Mouse (Mus musculus) intestine, embryonic 16.5 days (tissue): ENCODE measurements at regions not wholly inside any gene's neighbourhood (a gene's known extent, or its start where the extent isn't known, plus 50 kb on each side); places are given as distances from the start of the nearest gene placed in this dataset.
A peak's percentile ranks its signal among the peaks of the same experiment; 100 is the strongest.

Experiments
- ATAC-seq: fragments of 200-750 bp; cut with Nextera tagmentation; 2 replicates; pipeline ENCODE4 v1.8.0; 2017; ENCODE audit warnings: moderate TSS enrichment, moderate library complexity
- H3K27ac ChIP-seq: fragments of 300-500 bp; sonication (generic); 2 replicates; pipeline ENCODE4 v1.5.1; 2014; ENCODE audit warnings: mild to moderate bottlenecking, low read length
- H3K27me3 ChIP-seq: fragments of 300-500 bp; sonication (generic); replicated peaks from 2 replicates; pipeline ENCODE4 v1.6.1; 2014; ENCODE audit warnings: low read length, control low read depth, mixed read lengths; ENCODE audit not compliant: control insufficient read depth, insufficient read depth
- H3K36me3 ChIP-seq: fragments of 300-500 bp; sonication (generic); 2 replicates; pipeline ENCODE4 v1.6.1; 2014; ENCODE audit warnings: low read length, control low read depth; ENCODE audit not compliant: control insufficient read depth, insufficient read depth
- H3K4me1 ChIP-seq: fragments of 300-500 bp; sonication (generic); 2 replicates; pipeline ENCODE4 v1.6.1; 2014; ENCODE audit warnings: low read length, control low read depth, mixed read lengths; ENCODE audit not compliant: control insufficient read depth, insufficient read depth
- H3K4me2 ChIP-seq: fragments of 300-500 bp; sonication (generic); 2 replicates; pipeline ENCODE4 v1.6.1; 2014; ENCODE audit warnings: low read depth, low read length, control low read depth
- H3K4me3 ChIP-seq: fragments of 300-500 bp; sonication (generic); 2 replicates; pipeline ENCODE4 v1.5.1; 2014; ENCODE audit warnings: mild to moderate bottlenecking, low read length
- H3K9ac ChIP-seq: fragments of 300-500 bp; sonication (generic); 2 replicates; pipeline ENCODE4 v1.6.1; 2014; ENCODE audit warnings: low read depth, low read length
- H3K9me3 ChIP-seq: fragments of 300-500 bp; sonication (generic); 2 replicates; pipeline ENCODE4 v1.6.1; 2016; ENCODE audit warnings: low read length, control low read depth; ENCODE audit not compliant: control insufficient read depth
- WGBS: fragments of 180-500 bp; shearing (Covaris S2); extraction: QIAGEN DNeasy Blood & Tissue Kit; methylation state at CpG from one replicate; pipeline ENCODE4 v1.1.7; 2014; 5-methylcytosine and 5-hydroxymethylcytosine counted together

DNA sequence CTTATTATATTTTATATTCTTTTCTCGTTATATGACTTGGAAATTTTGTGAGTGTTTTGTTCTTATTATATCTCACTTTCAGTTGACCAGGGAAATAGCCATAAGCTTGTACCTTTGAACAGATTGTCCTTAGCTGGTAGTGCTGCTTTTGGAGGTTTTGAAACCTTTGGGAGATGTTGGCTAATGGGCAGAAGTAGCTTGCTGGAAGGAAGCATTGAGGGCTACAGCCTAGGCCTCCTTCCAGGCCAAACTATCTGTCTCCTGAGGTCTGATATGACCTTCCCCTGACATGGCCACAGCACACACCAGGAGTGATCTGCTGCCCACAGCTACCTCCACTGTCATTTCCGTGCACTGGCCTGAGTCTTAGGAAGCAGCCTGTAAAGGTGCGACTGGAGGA lies 56.8 kb downstream of the Cdkn2c start:
- Histone ChIP-seq H3K27ac (no peak overlapping the region), H3K9ac (no peak overlapping the region), H3K36me3 (no peaks in the 10 kb centered on the region), H3K9me3 (no peaks in the 10 kb centered on the region), H3K27me3 (no peaks in the 10 kb centered on the region), H3K4me1 (no peaks in the 10 kb centered on the region), H3K4me2 (no peak overlapping the region), H3K4me3 (no peak overlapping the region)
- 90% methylated on average over 3 of the region's 3 CpGs for WGBS
- ATAC-seq: no peak

DNA sequence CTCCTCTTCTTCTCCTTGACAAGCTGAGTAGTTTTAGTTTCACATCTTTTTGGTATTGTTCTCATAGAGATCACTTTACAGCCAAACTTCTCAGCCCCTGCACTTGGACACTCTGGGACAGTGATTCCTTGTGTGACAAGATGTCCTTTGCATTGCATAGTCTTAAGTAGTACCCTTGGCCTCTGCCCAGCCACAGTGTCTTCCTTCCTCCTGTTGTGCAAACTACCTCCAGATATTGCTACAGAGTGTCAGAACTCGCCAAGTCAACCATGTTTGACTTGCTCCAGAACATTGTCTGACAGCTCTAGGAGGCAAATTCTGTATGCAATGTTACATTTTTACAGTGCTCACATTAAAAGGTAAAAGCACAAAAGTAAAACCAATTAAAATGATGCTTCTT lies 57.2 kb downstream of the Cdkn2c start:
- Histone ChIP-seq H3K4me3 (no peak overlapping the region), H3K9ac (no peak overlapping the region), H3K27ac (no peak overlapping the region), H3K4me1 (no peaks in the 10 kb centered on the region), H3K4me2 (no peak overlapping the region), H3K9me3 (no peaks in the 10 kb centered on the region), H3K36me3 (no peaks in the 10 kb centered on the region), H3K27me3 (no peaks in the 10 kb centered on the region)
- no peak for ATAC-seq
- 78% methylated on average over 1 of the region's 1 CpGs for WGBS

DNA sequence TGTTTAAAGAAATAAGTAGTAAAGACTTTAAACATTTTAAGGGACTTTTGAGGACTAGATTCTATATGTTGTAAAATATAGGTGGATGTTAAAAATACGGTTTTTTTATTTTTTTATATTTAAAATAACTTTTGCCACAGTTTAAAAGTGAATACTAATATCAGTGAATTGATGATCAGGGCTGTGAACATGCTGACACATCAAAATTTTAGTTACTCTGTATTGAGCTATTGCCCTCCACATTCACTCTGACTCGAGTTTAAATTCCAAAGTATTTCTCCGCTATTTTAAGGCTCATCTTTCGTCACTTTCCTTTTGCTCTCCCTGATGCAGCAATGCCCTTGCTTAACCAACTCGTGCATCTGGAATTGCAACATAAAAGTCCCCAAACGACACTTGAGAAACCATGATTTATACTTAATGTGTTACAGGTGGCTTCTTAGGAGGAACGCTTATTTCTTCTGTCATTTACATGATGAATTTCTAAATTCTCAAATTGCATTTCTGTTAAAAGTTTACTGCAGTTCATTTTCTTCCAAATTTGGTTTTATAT lies 58.7 kb upstream of the 4930522H14Rik start:
- Histone ChIP-seq H3K4me1 (no peaks in the 10 kb centered on the region), H3K27ac (no peak overlapping the region), H3K4me2 (no peak overlapping the region), H3K4me3 (no peak overlapping the region), H3K27me3 (no peaks in the 10 kb centered on the region), H3K9me3 (no peaks in the 10 kb centered on the region), H3K9ac (no peak overlapping the region), H3K36me3 (no peaks in the 10 kb centered on the region)
- ATAC-seq: no peak
- 66% methylated on average over 7 of the region's 7 CpGs for WGBS

DNA sequence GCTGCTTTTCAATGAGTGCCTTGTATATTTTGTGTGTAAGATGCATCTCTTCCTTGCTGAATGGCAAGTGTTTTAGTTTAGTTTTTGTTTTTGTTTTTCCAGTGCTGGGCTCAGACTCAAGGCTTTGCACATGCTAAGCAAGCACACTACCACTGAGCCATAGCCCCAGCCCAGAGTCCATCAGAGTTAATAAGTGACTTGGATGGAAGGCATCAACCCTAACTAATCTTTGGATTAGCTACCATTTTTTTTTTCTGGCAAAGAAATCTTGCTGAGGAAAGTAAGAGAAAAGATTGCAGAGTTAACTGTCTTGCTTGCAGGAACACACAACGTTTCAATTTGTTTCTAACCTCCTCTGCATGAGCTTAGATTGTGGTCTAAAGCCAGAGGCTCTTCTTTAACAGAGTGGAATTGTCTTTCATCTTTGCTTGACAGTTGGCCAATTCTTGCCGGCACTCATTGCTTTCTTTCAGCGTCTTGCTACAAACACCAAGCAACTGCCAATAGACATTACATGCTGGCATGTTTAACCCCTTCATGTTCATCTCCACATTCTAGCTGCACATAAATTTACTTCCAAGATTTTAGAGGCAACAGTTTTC lies 52.2 kb upstream of the 4930522H14Rik start:
- H3K36me3 ChIP-seq: no peaks in the 10 kb centered on the region
- no peak overlapping the region for H3K4me2 ChIP-seq
- H3K27me3 ChIP-seq: no peaks in the 10 kb centered on the region
- H3K27ac ChIP-seq: no peak overlapping the region
- H3K4me1 ChIP-seq: no peaks in the 10 kb centered on the region
- H3K9me3 ChIP-seq: no peaks in the 10 kb centered on the region
- 0 out of 2 replicates have a peak, but pooled peaks have one; percentile 66 for ATAC-seq
- H3K9ac ChIP-seq: no peak overlapping the region
- no peak overlapping the region for H3K4me3 ChIP-seq
- WGBS: 20% methylated on average over 3 of the region's 3 CpGs

DNA sequence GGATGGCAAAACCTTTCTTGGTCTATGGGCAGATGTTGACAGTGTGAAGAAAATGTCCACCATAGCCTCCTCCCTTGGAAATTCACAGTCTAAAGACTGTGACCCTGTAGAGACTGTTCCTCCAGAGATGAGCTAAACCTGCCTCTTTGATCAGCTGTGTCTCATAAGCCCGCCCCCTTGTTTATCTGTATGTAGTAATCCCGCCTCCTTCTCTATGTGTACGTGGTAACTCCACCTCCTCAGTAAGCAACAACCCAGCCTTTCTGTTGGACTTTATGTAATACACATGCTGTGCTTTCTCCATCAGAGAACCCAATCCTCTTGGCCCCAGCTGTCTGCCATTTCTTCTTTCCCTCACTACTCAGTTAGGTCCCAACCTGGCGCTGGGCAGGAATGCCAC lies 51.4 kb upstream of the 4930522H14Rik start:
- no peak overlapping the region for H3K4me3 ChIP-seq
- no peaks in the 10 kb centered on the region for H3K36me3 ChIP-seq
- H3K27ac ChIP-seq: no peak overlapping the region
- no peaks in the 10 kb centered on the region for H3K4me1 ChIP-seq
- H3K9me3 ChIP-seq: no peaks in the 10 kb centered on the region
- H3K27me3 ChIP-seq: no peaks in the 10 kb centered on the region
- H3K9ac ChIP-seq: no peak overlapping the region
- WGBS: 83% methylated on average over 4 of the region's 4 CpGs
- no peak for ATAC-seq
- H3K4me2 ChIP-seq: no peak overlapping the region
